Mouse (Mus musculus) embryonic fibroblast, embryonic 13.5 days (primary cell): ENCODE measurements around the gene Chd1.

Experiments used
- CTCF ChIP-seq: IDR thresholded peaks from 2 replicates; pipeline ENCODE4 v1.5.1; 2011; ENCODE audit warnings: mild to moderate bottlenecking, control low read depth, low read length, moderate library complexity, borderline replicate concordance; ENCODE audit not compliant: insufficient read depth
- POLR2A ChIP-seq: IDR thresholded peaks from 2 replicates; pipeline ENCODE4 v1.6.1; 2011; ENCODE audit warnings: low read depth, mild to moderate bottlenecking, control low read depth, low read length, moderate library complexity

- TF ChIP-seq CTCF = no peak
- TF ChIP-seq POLR2A = no peak
Observed at GRCm38 (mm10) chr17:15679966-15680630, 24.7 kb upstream of the Chd1 start.
